Mouse (Mus musculus) heart, embryonic 15.5 days (tissue): ENCODE data around the gene Gm13275. TPM values are rescaled to one million over a fixed set of nuclear protein-coding genes. Genes with fewer than 3 reads are reported as not detected.
"Not testable (repeated sequence)": the region's sequence is repeated elsewhere in the genome, so short reads cannot be mapped to it uniquely, and the experiment has no call there.

ENCODE experiments used
- ATAC-seq: fragments of 200-750 bp; cut with Nextera tagmentation; replicated peaks from 2 replicates; pipeline ENCODE4 v1.8.0; 2017; ENCODE audit warnings: low read depth, moderate TSS enrichment; ENCODE audit not compliant: insufficient number of reproducible peaks, insufficient read depth, low FRiP score
- H3K27ac ChIP-seq: fragments of 300-500 bp; sonication (generic); 2 replicates; pipeline ENCODE4 v1.5.1; 2015; ENCODE audit warnings: mild to moderate bottlenecking, inconsistent platforms
- H3K27me3 ChIP-seq: fragments of 300-500 bp; sonication (generic); 2 replicates; pipeline ENCODE4 v1.6.1; 2015; ENCODE audit warnings: inconsistent platforms
- H3K36me3 ChIP-seq: fragments of 300-500 bp; sonication (generic); 2 replicates; pipeline ENCODE4 v1.6.1; 2015; ENCODE audit warnings: mild to moderate bottlenecking, inconsistent platforms
- H3K4me1 ChIP-seq: fragments of 300-500 bp; sonication (generic); replicated peaks from 2 replicates; pipeline ENCODE4 v1.6.1; 2015; ENCODE audit warnings: inconsistent platforms
- H3K4me2 ChIP-seq: fragments of 300-500 bp; sonication (generic); 2 replicates; pipeline ENCODE4 v1.6.1; 2015; ENCODE audit warnings: inconsistent platforms, mild to moderate bottlenecking, moderate library complexity
- H3K4me3 ChIP-seq: fragments of 300-500 bp; sonication (generic); 2 replicates; pipeline ENCODE4 v1.5.1; 2015; ENCODE audit warnings: mild to moderate bottlenecking, inconsistent platforms
- H3K9ac ChIP-seq: fragments of 300-500 bp; sonication (generic); 2 replicates; pipeline ENCODE4 v1.6.1; 2015; ENCODE audit warnings: mild to moderate bottlenecking, inconsistent platforms
- H3K9me3 ChIP-seq: fragments of 300-500 bp; sonication (generic); replicated peaks from 2 replicates; pipeline ENCODE4 v1.6.1; 2016; ENCODE audit warnings: inconsistent platforms
- WGBS: fragments of 180-500 bp; shearing (Covaris S2); methylation state at CpG from one replicate; pipeline ENCODE4 v1.1.7; 2015; ENCODE audit warnings: mixed read lengths; 5-methylcytosine and 5-hydroxymethylcytosine counted together
- polyA plus RNA-seq: library from polyadenylated mRNA; unstranded; fragments of >200 nt; fragmentation: Nextera tagmentation; extraction: Ambion mirVana; gene quantifications from 2 replicates; pipeline ENCODE4 v1.2.1, GENCODE M21; 2015

The Gm13275 gene
- polyA plus RNA-seq, 1 experiment from 2014 or later = not detected

DNA sequence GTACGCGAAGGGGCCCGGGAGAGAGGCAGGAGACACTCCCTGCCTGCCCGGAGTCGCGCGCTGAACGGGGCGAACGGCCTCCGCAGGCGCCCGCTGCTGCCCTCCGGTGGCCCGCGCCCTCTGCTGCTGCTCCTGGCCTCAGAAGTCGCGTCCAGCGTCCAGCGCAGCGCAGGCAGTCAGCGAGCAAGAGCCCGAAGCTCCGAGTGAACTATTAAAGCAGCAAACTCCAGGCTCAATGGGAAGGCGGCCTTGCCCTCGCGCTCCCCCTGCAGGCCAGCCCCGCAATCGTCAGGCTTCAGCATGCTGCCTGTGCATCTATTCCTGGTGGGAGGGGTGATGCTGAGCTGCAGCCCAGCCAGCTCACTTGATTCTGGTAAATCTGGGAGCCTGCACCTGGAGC is 8.7 kb downstream of the Gm13275 start, which contains the start of gene Gm13287:
TSS of gene Gm13287 (plus strand) at position 301 of the 400 bp plus-strand sequence.
- WGBS = no CpG with 5 or more reads among the region's 29 CpGs
- not testable (repeated sequence) for H3K9ac ChIP-seq, H3K27me3 ChIP-seq, H3K4me3 ChIP-seq, ATAC-seq, H3K4me1 ChIP-seq, H3K27ac ChIP-seq, H3K9me3 ChIP-seq, H3K36me3 ChIP-seq
- H3K4me2 ChIP-seq = 0 out of 2 replicates have a peak within 1 kb of the TSS, but pooled peaks have one; percentile 27

DNA sequence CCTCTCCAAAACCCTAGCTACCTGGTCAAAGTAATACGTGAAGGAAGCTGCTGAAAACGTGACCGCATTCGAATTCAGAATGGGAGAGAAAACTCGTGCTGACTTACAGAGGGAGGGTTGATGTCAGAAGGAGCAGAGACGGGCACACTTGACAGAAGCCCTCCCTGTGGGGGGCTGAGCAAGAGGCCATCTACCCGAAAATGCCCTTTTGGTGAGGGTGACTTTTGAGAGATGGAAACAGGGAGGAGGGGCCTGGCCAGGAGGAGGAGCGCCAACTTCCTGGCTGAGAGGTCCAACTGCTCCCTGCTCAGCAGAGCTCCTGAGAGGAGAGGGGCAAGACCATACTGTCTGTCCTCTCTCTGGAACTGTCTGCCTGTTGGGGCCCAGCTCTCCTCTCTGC is 10.9 kb downstream of the Gm13275 start, which contains the start of gene Gm13288:
TSS of gene Gm13288 (plus strand) at position 301 of the 400 bp plus-strand sequence.
- WGBS = no CpG with 5 or more reads among the region's 8 CpGs
- not testable (repeated sequence) for H3K9me3 ChIP-seq, H3K27ac ChIP-seq, H3K36me3 ChIP-seq, H3K9ac ChIP-seq, ATAC-seq, H3K4me1 ChIP-seq
- 0 out of 2 replicates have a peak within 1 kb of the TSS, but pooled peaks have one; percentile 43 for H3K4me2 ChIP-seq
- peaks cover 10% of the 10 kb centered on the region for H3K27me3 ChIP-seq
- H3K4me3 ChIP-seq = peak within 1 kb of the TSS; percentile 27; the same call in 1 of the 2 replicates

DNA sequence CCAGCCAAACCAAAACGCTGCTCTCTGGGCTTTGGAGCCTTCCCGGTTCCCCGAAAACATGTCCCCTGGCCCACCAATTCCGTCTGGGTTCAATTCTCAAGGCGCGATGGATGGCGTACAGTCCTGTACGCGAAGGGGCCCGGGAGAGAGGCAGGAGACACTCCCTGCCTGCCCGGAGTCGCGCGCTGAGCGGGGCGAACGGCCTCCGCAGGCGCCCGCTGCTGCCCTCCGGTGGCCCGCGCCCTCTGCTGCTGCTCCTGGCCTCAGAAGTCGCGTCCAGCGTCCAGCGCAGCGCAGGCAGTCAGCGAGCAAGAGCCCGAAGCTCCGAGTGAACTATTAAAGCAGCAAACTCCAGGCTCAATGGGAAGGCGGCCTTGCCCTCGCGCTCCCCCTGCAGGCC is 11.5 kb downstream of the Gm13275 start:
- not testable (repeated sequence) for H3K9ac ChIP-seq, H3K9me3 ChIP-seq, H3K27ac ChIP-seq, H3K36me3 ChIP-seq, ATAC-seq, H3K4me1 ChIP-seq
- WGBS = 3% methylated on average over 7 of the region's 34 CpGs
- Histone ChIP-seq H3K4me3 (peak overlapping the region; percentile 27; the same call in 1 of the 2 replicates), H3K27me3 (peaks cover 10% of the 10 kb centered on the region), H3K4me2 (0 out of 2 replicates have a peak overlapping the region, but pooled peaks have one; percentile 43)

DNA sequence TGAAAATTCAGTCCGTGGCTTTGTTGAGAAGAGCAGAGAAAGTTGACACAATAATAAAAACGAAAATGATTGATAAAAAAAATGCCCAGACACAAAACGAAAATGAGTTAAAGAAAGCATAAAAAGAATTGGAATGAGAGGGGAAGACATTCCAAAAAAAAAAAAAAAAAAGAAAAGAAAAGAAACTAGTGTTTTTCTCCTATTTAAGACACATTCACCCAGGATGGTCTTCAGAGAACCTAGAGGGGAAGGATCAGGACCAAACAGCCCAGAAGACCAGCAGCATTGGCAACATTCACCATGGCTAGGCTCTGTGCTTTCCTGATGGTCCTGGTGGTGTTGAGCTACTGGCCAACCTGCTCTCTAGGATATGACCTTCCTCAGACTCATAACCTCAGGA is 21.6 kb downstream of the Gm13275 start, which contains the start of gene Ifna7:
TSS of gene Ifna7 (plus strand) at position 301 of the 400 bp plus-strand sequence.
- 52% methylated on average over 3 of the region's 3 CpGs for WGBS
- no peak within 1 kb of the TSS for H3K4me2 ChIP-seq
- no peak within 1 kb of the TSS for H3K27ac ChIP-seq
- no peaks in the 10 kb centered on the region for H3K4me1 ChIP-seq
- no peaks in the 10 kb centered on the region for H3K27me3 ChIP-seq
- ATAC-seq = no peak
- H3K9me3 ChIP-seq = no peaks in the 10 kb centered on the region
- H3K9ac ChIP-seq = no peak within 1 kb of the TSS
- no peak within 1 kb of the TSS for H3K4me3 ChIP-seq
- H3K36me3 ChIP-seq = no peaks in the 10 kb centered on the region

DNA sequence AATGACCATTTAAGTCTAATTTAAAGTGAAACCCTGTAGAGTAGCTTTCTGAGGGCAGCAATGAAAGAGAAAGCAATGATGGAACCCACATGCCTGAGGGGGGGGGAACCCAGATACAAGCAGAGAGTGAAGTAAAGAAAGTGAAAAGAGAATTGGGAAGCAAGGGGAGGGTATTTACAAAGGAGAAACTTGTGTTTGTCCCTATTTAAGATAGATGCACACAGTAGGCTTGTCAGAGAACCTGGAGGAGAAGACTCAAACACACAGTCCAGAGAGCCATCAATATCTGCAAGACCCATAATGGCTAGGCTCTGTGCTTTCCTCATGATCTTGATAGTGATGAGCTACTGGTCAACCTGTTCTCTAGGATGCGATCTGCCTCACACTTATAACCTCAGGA is 25.4 kb downstream of the Gm13275 start, which contains the start of gene Ifna11:
TSS of gene Ifna11 (plus strand) at position 301 of the 400 bp plus-strand sequence.
- no peak within 1 kb of the TSS for H3K9ac ChIP-seq
- H3K36me3 ChIP-seq = no peaks in the 10 kb centered on the region
- H3K9me3 ChIP-seq = no peaks in the 10 kb centered on the region
- H3K4me2 ChIP-seq = no peak within 1 kb of the TSS
- H3K27me3 ChIP-seq = no peaks in the 10 kb centered on the region
- no peaks in the 10 kb centered on the region for H3K4me1 ChIP-seq
- WGBS = 73% methylated on average over 1 of the region's 1 CpGs
- no peak for ATAC-seq
- H3K4me3 ChIP-seq = no peak within 1 kb of the TSS
- H3K27ac ChIP-seq = no peak within 1 kb of the TSS

- 25% methylated on average over 4 of the region's 4 CpGs for WGBS
- Histone ChIP-seq H3K9ac (no peak overlapping the region), H3K9me3 (no peaks in the 10 kb centered on the region), H3K36me3 (no peaks in the 10 kb centered on the region), H3K27ac (no peak overlapping the region), H3K27me3 (no peaks in the 10 kb centered on the region), H3K4me3 (no peak overlapping the region), H3K4me2 (no peak overlapping the region), H3K4me1 (no peaks in the 10 kb centered on the region)
- no peak for ATAC-seq
Measured at GRCm38 (mm10) chr4:88822995-88823394, 28.7 kb downstream of the Gm13275 start.

- H3K4me1 ChIP-seq, ATAC-seq, H3K27ac ChIP-seq, H3K4me3 ChIP-seq, H3K27me3 ChIP-seq, H3K36me3 ChIP-seq, H3K9me3 ChIP-seq, H3K9ac ChIP-seq, H3K4me2 ChIP-seq: not testable (repeated sequence)
Measured at GRCm38 (mm10) chr4:88827116-88827515, 32.8 kb downstream of the Gm13275 start, which contains the start of gene Ifna6. Gene Ifna6 (plus strand): TSS chr4:88827416.

- Histone ChIP-seq H3K27me3 (no peaks in the 10 kb centered on the region), H3K4me2 (no peak overlapping the region), H3K9ac (no peak overlapping the region), H3K9me3 (no peaks in the 10 kb centered on the region), H3K27ac (no peak overlapping the region), H3K36me3 (no peaks in the 10 kb centered on the region), H3K4me3 (no peak overlapping the region), H3K4me1 (no peaks in the 10 kb centered on the region)
- WGBS = 14% methylated on average over 4 of the region's 4 CpGs
- no peak for ATAC-seq
Measured at GRCm38 (mm10) chr4:88830523-88830922, 36.2 kb downstream of the Gm13275 start.

GRCm38 (mm10) chr4:88835225-88835624 is 40.9 kb downstream of the Gm13275 start, which contains the start of gene Ifna5:
Gene Ifna5 (plus strand): TSS chr4:88835525.
- not testable (repeated sequence) for H3K9me3 ChIP-seq, H3K4me2 ChIP-seq, H3K27me3 ChIP-seq, H3K36me3 ChIP-seq, H3K9ac ChIP-seq, ATAC-seq, H3K4me1 ChIP-seq, H3K4me3 ChIP-seq, H3K27ac ChIP-seq
- 72% methylated on average over 1 of the region's 1 CpGs for WGBS

DNA sequence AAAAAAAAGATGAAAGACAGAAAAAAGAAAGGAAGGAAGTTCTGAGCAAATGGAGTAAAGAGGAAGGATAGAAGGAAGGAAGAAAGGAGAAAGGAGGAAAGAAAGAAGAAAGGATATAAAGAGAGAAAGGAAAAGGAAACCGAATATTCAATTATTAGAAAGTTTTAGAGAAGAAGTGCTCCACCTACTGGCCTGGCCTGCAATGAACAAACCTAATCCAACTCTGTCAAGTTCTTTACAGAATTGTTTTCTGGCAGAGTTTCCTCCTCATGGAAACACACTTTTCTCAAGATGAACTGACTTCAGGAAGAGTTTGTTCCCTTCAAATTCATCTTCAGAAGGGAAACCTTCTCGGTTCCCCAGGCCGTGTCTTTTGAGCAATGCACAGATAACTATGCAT is 44.5 kb downstream of the Gm13275 start:
- H3K4me3 ChIP-seq = no peak overlapping the region
- no peaks in the 10 kb centered on the region for H3K36me3 ChIP-seq
- 38% methylated on average over 3 of the region's 3 CpGs for WGBS
- H3K4me2 ChIP-seq = no peak overlapping the region
- ATAC-seq = no peak
- H3K27me3 ChIP-seq = no peaks in the 10 kb centered on the region
- no peak overlapping the region for H3K9ac ChIP-seq
- no peaks in the 10 kb centered on the region for H3K9me3 ChIP-seq
- H3K27ac ChIP-seq = no peak overlapping the region
- H3K4me1 ChIP-seq = no peaks in the 10 kb centered on the region

GRCm38 (mm10) chr4:88840058-88840457 is 45.8 kb downstream of the Gm13275 start:
- no peak for ATAC-seq
- WGBS = 48% methylated on average over 3 of the region's 3 CpGs
- no peak overlapping the region for H3K9ac ChIP-seq
- no peaks in the 10 kb centered on the region for H3K36me3 ChIP-seq
- H3K9me3 ChIP-seq = no peaks in the 10 kb centered on the region
- no peak overlapping the region for H3K4me3 ChIP-seq
- H3K4me1 ChIP-seq = no peaks in the 10 kb centered on the region
- H3K4me2 ChIP-seq = no peak overlapping the region
- no peak overlapping the region for H3K27ac ChIP-seq
- H3K27me3 ChIP-seq = no peaks in the 10 kb centered on the region

- no peaks in the 10 kb centered on the region for H3K27me3 ChIP-seq
- H3K4me3 ChIP-seq = no peak within 1 kb of the TSS
- H3K36me3 ChIP-seq = no peaks in the 10 kb centered on the region
- 71% methylated on average over 2 of the region's 2 CpGs for WGBS
- no peaks in the 10 kb centered on the region for H3K9me3 ChIP-seq
- H3K4me2 ChIP-seq = no peak within 1 kb of the TSS
- no peak within 1 kb of the TSS for H3K9ac ChIP-seq
- H3K4me1 ChIP-seq = no peaks in the 10 kb centered on the region
- no peak within 1 kb of the TSS for H3K27ac ChIP-seq
- ATAC-seq = no peak
Measured at GRCm38 (mm10) chr4:88841438-88841911, 47.2 kb downstream of the Gm13275 start, which contains the start of gene Ifna4. Gene Ifna4 (plus strand): TSS chr4:88841861.
